Mouse (Mus musculus): Measurements from ENCODE around the gene Rnf123. TPM values are rescaled to one million over a fixed set of nuclear protein-coding genes. Genes with fewer than 3 reads are reported as not detected.

Rnf123 gene
- polyA plus RNA-seq, 1 experiment from 2014 or later = 37.2 TPM

GRCm38 (mm10) chr9:108001922-108002770 is 81.0 kb downstream of the Rnf123 start, which contains the start of gene Ip6k1:
Ip6k1 (plus strand) TSS chr9:108002501.
- H3K9ac ChIP-seq (ENCODE audit: low read length) = peak within 1 kb of the TSS; percentile 90
- peaks cover 4 to 24% of the 10 kb centered on the region in 2 experiments for H3K4me1 ChIP-seq (ENCODE audit: control insufficient read depth in 2 of 2, insufficient read depth in 2 of 2, low read length in 2 of 2)
- peak within 1 kb of the TSS; percentile 72 to 92 for H3K4me3 ChIP-seq (ENCODE audit: control insufficient read depth in 1 of 2, insufficient read depth in 1 of 2, low read depth in 1 of 2, low read length in 2 of 2)
- peak; percentile 96 for ATAC-seq (ENCODE audit: insufficient number of reproducible peaks, insufficient read depth, low FRiP score, low read depth)
- peak within 1 kb of the TSS; percentile 85 to 89 for H3K27ac ChIP-seq (replicated peaks in 1 of 2; ENCODE audit: control insufficient read depth in 1 of 2, insufficient read depth in 1 of 2, low read depth in 2 of 2, low read length in 2 of 2)
- no peaks in the 10 kb centered on the region for H3K9me3 ChIP-seq (ENCODE audit: control insufficient read depth, low read length)
- no peaks in the 10 kb centered on the region for H3K27me3 ChIP-seq (ENCODE audit: control insufficient read depth, insufficient read depth, low read length)
- H3K4me2 ChIP-seq (ENCODE audit: low read length) = peak within 1 kb of the TSS; percentile 94
- H3K36me3 ChIP-seq (ENCODE audit: control insufficient read depth, insufficient read depth, low read length) = no peaks in the 10 kb centered on the region
- under 1% methylated on average over 50 of the region's 51 CpGs for WGBS

Small RNA genes within 50 kb of the gene (microRNA-seq; reads per million reads assigned to microRNA genes)
- gene Gm47303 (not detected), gene Mir7088 (not detected)

Other genes starting within 250 kb of the Rnf123 start
- gene Rbm6, start 210.1 kb downstream of the Rnf123 start, polyA plus RNA-seq (2014; fragmentation: Nextera tagmentation; extraction: Ambion mirVana) = 41.5 and 42.8 TPM in 2 replicates
- gene Mon1a, start 195.2 kb downstream of the Rnf123 start, polyA plus RNA-seq (2014; fragmentation: Nextera tagmentation; extraction: Ambion mirVana) = 8.2 and 9.4 TPM in 2 replicates
- gene Mst1r, start 176.5 kb downstream of the Rnf123 start, polyA plus RNA-seq (2014; fragmentation: Nextera tagmentation; extraction: Ambion mirVana) = 1.00 and 1.5 TPM in 2 replicates
- gene Actl11, start 154.9 kb downstream of the Rnf123 start, polyA plus RNA-seq (2014; fragmentation: Nextera tagmentation; extraction: Ambion mirVana) = not detected in 2 replicates
- gene Camkv, start 147.7 kb downstream of the Rnf123 start, polyA plus RNA-seq (2014; fragmentation: Nextera tagmentation; extraction: Ambion mirVana) = 0.07 and 0.13 TPM in 2 replicates
- gene Traip, start 133.2 kb downstream of the Rnf123 start, polyA plus RNA-seq (2014; fragmentation: Nextera tagmentation; extraction: Ambion mirVana) = 8.6 and 10.2 TPM in 2 replicates
- gene Uba7, start 107.8 kb downstream of the Rnf123 start, polyA plus RNA-seq (2014; fragmentation: Nextera tagmentation; extraction: Ambion mirVana) = 33.1 and 34.2 TPM in 2 replicates
- 2.1 and 3.8 TPM in 2 replicates for gene Gm20661, start 100.3 kb downstream of the Rnf123 start, polyA plus RNA-seq (2014; fragmentation: Nextera tagmentation; extraction: Ambion mirVana)
- 46.0 and 49.2 TPM in 2 replicates for gene Inka1, start 97.5 kb downstream of the Rnf123 start, polyA plus RNA-seq (2014; fragmentation: Nextera tagmentation; extraction: Ambion mirVana)
- 4.8 and 8.4 TPM in 2 replicates for gene Cdhr4, start 90.8 kb downstream of the Rnf123 start, polyA plus RNA-seq (2014; fragmentation: Nextera tagmentation; extraction: Ambion mirVana)
- 0.55 and 0.71 TPM in 2 replicates for gene Gm20662, start 87.0 kb downstream of the Rnf123 start, polyA plus RNA-seq (2014; fragmentation: Nextera tagmentation; extraction: Ambion mirVana)
- gene Ip6k1, start 80.8 kb downstream of the Rnf123 start, polyA plus RNA-seq (2014; fragmentation: Nextera tagmentation; extraction: Ambion mirVana) = 21.9 and 22.5 TPM in 2 replicates
- gene Gmppb, start 34.1 kb downstream of the Rnf123 start, polyA plus RNA-seq (2014; fragmentation: Nextera tagmentation; extraction: Ambion mirVana) = 17.4 and 18.8 TPM in 2 replicates
- 2.0 and 2.1 TPM in 2 replicates for gene Amigo3, start 30.2 kb downstream of the Rnf123 start, polyA plus RNA-seq (2014; fragmentation: Nextera tagmentation; extraction: Ambion mirVana)
- gene Mst1, start 2.9 kb downstream of the Rnf123 start, polyA plus RNA-seq (2014; fragmentation: Nextera tagmentation; extraction: Ambion mirVana) = not detected in 2 replicates
- gene Apeh, start 11.3 kb upstream of the Rnf123 start, polyA plus RNA-seq (2014; fragmentation: Nextera tagmentation; extraction: Ambion mirVana) = 48.7 and 50.8 TPM in 2 replicates
- gene Bsn, start 107.0 kb upstream of the Rnf123 start, polyA plus RNA-seq (2014; fragmentation: Nextera tagmentation; extraction: Ambion mirVana) = 0.09 and 0.16 TPM in 2 replicates
- gene Dag1, start 180.6 kb upstream of the Rnf123 start, polyA plus RNA-seq (2014; fragmentation: Nextera tagmentation; extraction: Ambion mirVana) = 143 and 146 TPM in 2 replicates
- gene Nicn1, start 207.1 kb upstream of the Rnf123 start, polyA plus RNA-seq (2014; fragmentation: Nextera tagmentation; extraction: Ambion mirVana) = 26.5 and 29.1 TPM in 2 replicates
- 10.4 and 11.2 TPM in 2 replicates for gene Amt, start 213.5 kb upstream of the Rnf123 start, polyA plus RNA-seq (2014; fragmentation: Nextera tagmentation; extraction: Ambion mirVana)
- 229 and 289 TPM in 2 replicates for gene Rhoa, start 222.8 kb upstream of the Rnf123 start, polyA plus RNA-seq (2014; fragmentation: Nextera tagmentation; extraction: Ambion mirVana)
- gene Tcta, start 222.8 kb upstream of the Rnf123 start, polyA plus RNA-seq (2014; fragmentation: Nextera tagmentation; extraction: Ambion mirVana) = 36.5 and 39.4 TPM in 2 replicates

Measured in heart, embryonic 14.5 days (tissue).